ENCODE assay signal across 8 mouse cellular contexts in the genomic region with DNA sequence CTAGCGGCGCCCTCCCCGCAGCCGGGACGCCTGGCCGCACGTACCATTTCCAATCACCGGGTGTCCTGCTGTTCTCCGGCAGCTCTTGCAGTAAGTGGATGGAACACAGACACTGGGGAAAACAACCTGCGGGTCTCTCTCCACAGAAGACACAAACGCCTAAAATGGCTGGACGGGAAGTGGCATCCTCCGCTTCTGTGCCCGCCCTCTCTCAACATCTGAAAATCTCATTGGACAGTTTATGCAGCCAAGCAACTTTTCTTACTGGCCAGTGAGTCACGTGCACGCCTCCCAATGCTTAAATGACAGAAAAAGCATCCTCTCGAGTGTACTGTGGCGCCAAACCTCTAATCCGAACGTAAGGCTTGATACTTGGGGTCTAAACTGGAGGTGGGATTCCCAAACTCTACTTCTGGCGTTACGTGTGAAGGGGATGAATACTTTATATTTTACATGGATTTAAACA. TPM values are rescaled to one million over a fixed set of nuclear protein-coding genes. Genes with fewer than 3 reads are reported as not detected.
A peak's percentile ranks its signal among the peaks of the same experiment; 100 is the strongest.
DNase-seq lines count a peak whose midpoint lies in the region; ATAC-seq lines count a peak whose summit lies in the region.

A gene (minus strand): TSS at position 194 of the 466 bp plus-strand sequence.

- H3K27ac ChIP-seq in hindbrain, embryonic 16.5 days (ENCODE audit: low read depth, low read length) = peak within 1 kb of the TSS; percentile 91
- peak within 1 kb of the TSS; percentile 47 for H3K27ac ChIP-seq in macrophage

- peak within 1 kb of the TSS; percentile 65 for H3K4me2 ChIP-seq in hindbrain, embryonic 16.5 days (ENCODE audit: low read length)

- peak; percentile 98 for ATAC-seq in hindbrain, embryonic 16.5 days

- H3K4me3 ChIP-seq in hindbrain, embryonic 16.5 days (ENCODE audit: low read length) = peak within 1 kb of the TSS; percentile 84
- peak within 1 kb of the TSS; percentile 64 for H3K4me3 ChIP-seq in macrophage (ENCODE audit: inconsistent target)

- WGBS in hindbrain, embryonic 16.5 days = under 1% methylated on average over 22 of the region's 22 CpGs
- under 1% methylated on average over 22 of the region's 22 CpGs for WGBS in macrophage (ENCODE audit: missing documents)

- H3K27me3 ChIP-seq in hindbrain, embryonic 16.5 days (replicated peaks; ENCODE audit: control insufficient read depth, insufficient read depth, low read length) = no peaks in the 10 kb centered on the region

- peaks cover 49% of the 10 kb centered on the region for H3K79me2 ChIP-seq in macrophage (ENCODE audit: inconsistent target)

- DNase-seq in WW6 (ENCODE audit: low read depth, low spot score) = peak; percentile 67
- DNase-seq in cerebellum, postnatal 4 days (ENCODE audit: low spot score in 2 of 2) = peak; percentile 50 to 74
- peak; percentile 91 for DNase-seq in gastrocnemius, adult 18-20 months (ENCODE audit: low spot score)
- peak; percentile 82 to 88 for DNase-seq in left cerebral cortex, adult 18-20 months (ENCODE audit: low spot score in 2 of 2)
- DNase-seq in right cerebral cortex, adult 18-20 months = peak; percentile 94
- peak; percentile 20 for DNase-seq in urinary bladder, postnatal 10 days (ENCODE audit: low spot score)

- H3K4me1 ChIP-seq in hindbrain, embryonic 16.5 days (ENCODE audit: control insufficient read depth, insufficient read depth, low read depth, low read length) = peaks cover 20% of the 10 kb centered on the region

- no peaks in the 10 kb centered on the region for H3K9me3 ChIP-seq in hindbrain, embryonic 16.5 days (ENCODE audit: control insufficient read depth, low read length)

- peak within 1 kb of the TSS; percentile 92 for H3K9ac ChIP-seq in hindbrain, embryonic 16.5 days (ENCODE audit: low read depth, low read length)

- H3K36me3 ChIP-seq in hindbrain, embryonic 16.5 days (ENCODE audit: control insufficient read depth, insufficient read depth, low read length) = peaks cover 12% of the 10 kb centered on the region
- H3K36me3 ChIP-seq in macrophage (ENCODE audit: inconsistent target) = peaks cover 14% of the 10 kb centered on the region

RNA-seq across cellular contexts. Expression of the gene that starts here (rescaled TPM):
- 10 to 100 TPM; 19.5 to 20.7 TPM for total RNA-seq in gastrocnemius, adult 18-20 months (2021)
- polyA plus RNA-seq in hindbrain, embryonic 16.5 days (2015; fragmentation: Nextera tagmentation; extraction: Ambion mirVana) = 35.9 and 41.2 TPM in 2 replicates
- 10 to 100 TPM; 77.4 to 81.3 TPM for total RNA-seq in left cerebral cortex, adult 18-20 months (2021)
- 100 to 1,000 TPM in 24 of 26 experiments, 10 to 100 TPM in 2; 87.6 to 263 (median 140) TPM for total RNA-seq in macrophage (2018; cell fraction: chromatin; rRNA removed)
- total RNA-seq in macrophage (2018; cell fraction: cytosol; rRNA removed) = 10 to 100 TPM; 15.0 to 37.1 (median 26.2) TPM
- 100 to 1,000 TPM in 8 of 26 experiments, 10 to 100 TPM in 18; 55.1 to 123 (median 86.3) TPM for total RNA-seq in macrophage (2018; cell fraction: nucleus; rRNA removed)
- polyA plus RNA-seq in macrophage (2018) = 7.9 to 14.1 TPM (median 13.0 TPM) in 3 replicates

Comparison
In these comparisons a context has a peak if more than half of its experiments do, and no peak if none do; other contexts are left out.
1. Peak in every context shown above with its lines: DNase-seq, ATAC-seq, H3K4me3 ChIP-seq and H3K27ac ChIP-seq.
2. DNase-seq: peak in every context shown above with its lines; median percentile 94 in right cerebral cortex, adult 18-20 months; 91 in gastrocnemius, adult 18-20 months; 85 in left cerebral cortex, adult 18-20 months; 67 in WW6; 62 in cerebellum, postnatal 4 days; 20 in urinary bladder, postnatal 10 days.